Mouse (Mus musculus) cortical plate, adult 2 months (tissue): ENCODE results near the gene Foxp1.

Source experiments
- CTCF ChIP-seq: fragments of 200-500 bp; IDR thresholded peaks from 2 replicates; pipeline ENCODE4 v1.5.1; 2011; ENCODE audit warnings: mild to moderate bottlenecking, control low read depth, low read length; ENCODE audit not compliant: insufficient read depth; ENCODE audit errors: extremely low read depth
- POLR2A ChIP-seq: fragments of 200-500 bp; IDR thresholded peaks from 2 replicates; pipeline ENCODE4 v1.6.1; 2011; ENCODE audit warnings: mild to moderate bottlenecking, low read length, control low read depth; ENCODE audit not compliant: insufficient read depth; ENCODE audit errors: extremely low read depth

DNA sequence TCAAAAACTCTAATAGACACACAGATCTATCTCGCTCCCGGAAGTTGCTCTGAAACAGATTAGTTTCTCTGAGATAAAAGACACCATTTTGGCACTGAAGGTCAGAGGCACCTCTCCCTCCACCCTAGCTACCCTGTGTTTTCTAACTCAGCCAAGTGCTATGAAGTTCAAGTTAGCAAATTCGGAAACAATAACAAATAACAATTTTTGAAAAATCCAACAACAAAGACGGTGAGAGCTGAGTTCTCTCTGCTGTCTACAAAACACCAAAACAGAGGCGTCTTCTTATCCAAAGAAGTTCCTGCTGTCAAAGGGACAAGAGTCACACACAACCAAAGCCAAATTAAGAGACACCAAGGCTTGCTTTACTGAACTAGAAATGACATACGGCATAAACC is 349.9 kb downstream of the Foxp1 start:
- TF ChIP-seq CTCF (no peak), POLR2A (no peak)
